Mouse (Mus musculus) heart, postnatal 0 days (tissue): ENCODE data around the gene C2cd4b. TPM values are rescaled to one million over a fixed set of nuclear protein-coding genes. Genes with fewer than 3 reads are reported as not detected.
A peak's percentile ranks its signal among the peaks of the same experiment; 100 is the strongest.

Experiments
- ATAC-seq: fragments of 200-750 bp; cut with Nextera tagmentation; 2 replicates; pipeline ENCODE4 v1.8.0; 2017; ENCODE audit warnings: low read depth, moderate number of reproducible peaks, moderate library complexity; ENCODE audit not compliant: insufficient read depth
- DNase-seq: peaks from one replicate; pipeline ENCODE4 v3.0.0-alpha.2; 2016; ENCODE audit warnings: low spot score
- H3K27ac ChIP-seq: fragments of 300-500 bp; sonication (generic); 2 replicates; pipeline ENCODE4 v1.5.1; 2014; ENCODE audit warnings: low read depth, mild to moderate bottlenecking
- H3K27me3 ChIP-seq: fragments of 300-500 bp; sonication (generic); 2 replicates; pipeline ENCODE4 v1.6.1; 2014; ENCODE audit warnings: low read length, mixed read lengths; ENCODE audit not compliant: control insufficient read depth, insufficient read depth
- H3K36me3 ChIP-seq: fragments of 300-500 bp; sonication (generic); replicated peaks from 2 replicates; pipeline ENCODE4 v1.6.1; 2014; ENCODE audit warnings: low read length, mixed read lengths; ENCODE audit not compliant: control insufficient read depth, insufficient read depth
- H3K4me1 ChIP-seq: fragments of 300-500 bp; sonication (generic); 2 replicates; pipeline ENCODE4 v1.6.1; 2014; ENCODE audit warnings: antibody characterized with exemption; ENCODE audit not compliant: control insufficient read depth, insufficient read depth
- H3K4me2 ChIP-seq: fragments of 300-500 bp; sonication (generic); 2 replicates; pipeline ENCODE4 v1.6.1; 2014; ENCODE audit warnings: low read depth, mild to moderate bottlenecking, low read length, moderate library complexity
- H3K4me3 ChIP-seq: fragments of 300-500 bp; sonication (generic); 2 replicates; pipeline ENCODE4 v1.5.1; 2014; ENCODE audit warnings: low read depth, low read length
- H3K9ac ChIP-seq: fragments of 300-500 bp; sonication (generic); replicated peaks from 2 replicates; pipeline ENCODE4 v1.6.1; 2014; ENCODE audit warnings: low read depth, low read length, mixed read lengths
- H3K9me3 ChIP-seq: fragments of 300-500 bp; sonication (generic); replicated peaks from 2 replicates; pipeline ENCODE4 v1.6.1; 2016; ENCODE audit warnings: low read length; ENCODE audit not compliant: control insufficient read depth
- CTCF ChIP-seq: IDR thresholded peaks from 2 replicates; pipeline ENCODE4 v1.5.1; 2016; ENCODE audit warnings: antibody characterized with exemption, control low read depth, low read depth
- EP300 ChIP-seq: IDR thresholded peaks from 2 replicates; pipeline ENCODE4 v1.6.1; 2016; ENCODE audit warnings: antibody characterized with exemption, low read depth
- WGBS: fragments of 180-500 bp; shearing (Covaris S2); extraction: QIAGEN DNeasy Blood & Tissue Kit; methylation state at CpG from one replicate; pipeline ENCODE4 v1.1.7; 2014; 5-methylcytosine and 5-hydroxymethylcytosine counted together
- polyA plus RNA-seq: library from polyadenylated mRNA; unstranded; fragments of >200 nt; fragmentation: Nextera tagmentation; extraction: Ambion mirVana; gene quantifications from 2 replicates; pipeline ENCODE4 v1.2.1, GENCODE M21; 2015
- total RNA-seq: library from RNA; depleted of rRNA; stranded (reverse); fragments of >200 nt; gene quantifications from 2 replicates; pipeline ENCODE4 v1.2.3, GENCODE M21; 2014; ENCODE audit warnings: low replicate concordance

Gene C2cd4b
- total and polyA plus RNA-seq, 2 experiments from 2014 or later: 3.7 to 15.8 TPM

DNA sequence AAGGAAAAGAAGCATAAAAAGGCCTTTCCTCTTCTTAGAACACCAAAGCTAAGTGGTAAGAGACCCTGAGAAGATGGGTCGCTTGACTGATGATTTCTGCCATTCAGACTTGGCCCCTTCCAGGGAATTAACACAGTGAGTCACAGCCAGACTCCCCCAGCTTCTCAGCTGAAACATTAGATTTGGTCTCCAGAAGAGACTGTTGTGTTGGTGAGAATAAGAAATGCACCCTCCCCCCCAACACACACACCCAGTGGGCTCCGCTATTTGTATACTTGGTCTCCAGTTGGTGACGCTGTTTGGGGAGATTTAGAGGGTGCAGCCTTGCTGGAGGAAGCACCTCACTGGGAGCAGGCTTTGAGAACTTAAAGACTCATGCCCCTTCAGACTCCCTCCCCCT lies 39.1 kb upstream of the C2cd4b start:
- no peak overlapping the region for H3K27ac ChIP-seq
- no peak for TF ChIP-seq CTCF
- no peak for TF ChIP-seq EP300
- H3K4me2 ChIP-seq: no peak overlapping the region
- DNase-seq (no peak), ATAC-seq (no peak)
- no peaks in the 10 kb centered on the region for H3K27me3 ChIP-seq
- H3K4me3 ChIP-seq: no peak overlapping the region
- H3K4me1 ChIP-seq: no peaks in the 10 kb centered on the region
- H3K9me3 ChIP-seq: no peaks in the 10 kb centered on the region
- H3K9ac ChIP-seq: no peak overlapping the region
- 79% methylated on average over 3 of the region's 3 CpGs for WGBS
- H3K36me3 ChIP-seq: no peaks in the 10 kb centered on the region

DNA sequence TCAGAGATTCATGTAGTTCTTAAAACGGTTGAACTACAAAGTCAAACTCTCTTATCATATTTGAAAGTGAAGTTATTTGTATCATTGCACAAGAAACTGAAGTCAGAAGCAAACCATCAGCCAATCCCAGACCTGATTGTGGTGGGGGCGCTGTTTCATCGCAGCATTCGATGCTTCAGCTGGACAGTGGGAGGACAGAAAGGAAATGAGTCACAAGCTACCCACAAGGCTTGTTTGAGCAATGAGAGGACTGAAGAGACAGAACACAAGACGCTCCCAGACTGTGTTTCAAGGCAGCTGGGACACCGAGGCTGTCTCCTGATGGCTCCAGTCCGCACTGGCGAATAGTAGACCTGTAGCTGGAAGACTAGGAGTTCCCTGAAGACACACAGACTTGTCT lies 36.9 kb upstream of the C2cd4b start:
- TF ChIP-seq EP300 (no peak), CTCF (peak; percentile 9; the same call in 1 of the 2 replicates)
- no peak overlapping the region for H3K4me3 ChIP-seq
- no peaks in the 10 kb centered on the region for H3K36me3 ChIP-seq
- DNase-seq (peak; percentile 6), ATAC-seq (no peak)
- no peaks in the 10 kb centered on the region for H3K9me3 ChIP-seq
- no peaks in the 10 kb centered on the region for H3K4me1 ChIP-seq
- no peaks in the 10 kb centered on the region for H3K27me3 ChIP-seq
- no peak overlapping the region for H3K4me2 ChIP-seq
- 63% methylated on average over 8 of the region's 8 CpGs for WGBS
- H3K27ac ChIP-seq: no peak overlapping the region
- H3K9ac ChIP-seq: no peak overlapping the region

DNA sequence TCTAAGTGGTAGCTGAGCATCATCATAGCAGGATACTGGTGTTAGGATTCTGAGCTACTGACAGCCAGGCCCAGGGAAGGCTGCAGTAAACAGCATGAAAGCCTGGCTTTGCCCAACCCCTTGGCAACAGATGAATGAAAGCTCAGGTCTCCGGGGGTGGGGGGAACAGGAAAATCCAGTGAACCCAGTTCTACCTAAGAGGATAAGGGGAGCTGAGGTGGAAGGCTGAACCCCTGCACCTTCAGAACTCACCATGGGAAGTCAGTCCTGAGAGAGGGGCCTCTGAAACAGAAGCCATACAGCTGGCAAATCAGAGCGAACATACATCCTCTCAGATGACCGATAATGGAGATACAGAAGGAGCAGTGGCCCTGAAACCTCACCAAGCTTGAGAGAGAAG lies 34.0 kb upstream of the C2cd4b start:
- H3K9me3 ChIP-seq: no peaks in the 10 kb centered on the region
- H3K9ac ChIP-seq: no peak overlapping the region
- TF ChIP-seq EP300: no peak
- no peak for TF ChIP-seq CTCF
- H3K27ac ChIP-seq: no peak overlapping the region
- H3K4me3 ChIP-seq: no peak overlapping the region
- H3K27me3 ChIP-seq: no peaks in the 10 kb centered on the region
- no peak for ATAC-seq
- 54% methylated on average over 3 of the region's 3 CpGs for WGBS
- H3K4me2 ChIP-seq: no peak overlapping the region
- H3K36me3 ChIP-seq: no peaks in the 10 kb centered on the region
- H3K4me1 ChIP-seq: no peaks in the 10 kb centered on the region
- DNase-seq: no peak

DNA sequence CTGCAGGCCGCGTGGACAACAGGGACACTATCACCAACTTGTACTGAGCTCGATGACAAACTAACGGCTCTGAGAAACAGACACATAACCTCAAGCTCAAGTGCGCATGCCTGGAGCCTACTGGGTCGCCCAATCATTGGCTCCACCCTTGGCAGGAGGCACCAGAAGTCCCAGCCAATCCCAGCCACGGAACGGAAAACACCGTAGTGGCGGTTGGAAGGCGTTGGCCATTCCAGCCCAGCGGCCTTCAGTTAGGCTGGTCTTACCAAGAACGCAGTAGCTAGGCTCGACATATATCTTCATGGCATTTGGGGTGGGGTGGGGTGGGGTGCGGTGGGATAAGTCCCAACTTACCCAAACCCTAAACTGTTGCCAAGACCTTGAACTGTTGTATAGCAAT lies 25.5 kb upstream of the C2cd4b start:
- Histone ChIP-seq H3K4me3 (no peak overlapping the region), H3K36me3 (no peaks in the 10 kb centered on the region), H3K27me3 (no peaks in the 10 kb centered on the region), H3K9ac (no peak overlapping the region), H3K4me1 (no peaks in the 10 kb centered on the region), H3K4me2 (no peak overlapping the region), H3K27ac (no peak overlapping the region), H3K9me3 (no peaks in the 10 kb centered on the region)
- WGBS: 88% methylated on average over 15 of the region's 15 CpGs
- TF ChIP-seq EP300 (no peak), CTCF (no peak)
- no peak for DNase-seq
- no peak for ATAC-seq

DNA sequence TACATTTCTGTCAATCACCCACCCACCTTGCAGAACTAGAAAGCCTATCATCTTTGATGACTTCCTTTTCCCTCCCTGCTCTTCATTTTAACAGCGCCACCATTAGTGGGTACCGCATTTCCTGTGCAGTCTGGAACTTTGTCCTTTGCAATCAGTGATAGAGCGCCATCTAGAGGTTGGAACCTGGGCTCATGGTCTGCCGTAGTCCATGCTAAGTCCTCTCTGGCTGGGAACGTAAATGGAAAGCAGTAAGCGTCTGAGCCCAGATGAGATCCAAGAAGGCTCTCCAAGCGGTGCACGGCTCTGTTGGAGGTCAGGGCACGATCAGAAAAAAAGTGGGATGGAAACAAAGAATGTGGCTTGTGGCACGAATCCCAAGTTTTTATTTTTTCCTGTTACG lies 23.8 kb upstream of the C2cd4b start:
- no peaks in the 10 kb centered on the region for H3K27me3 ChIP-seq
- H3K4me1 ChIP-seq: no peaks in the 10 kb centered on the region
- WGBS: 37% methylated on average over 11 of the region's 11 CpGs
- ATAC-seq: peak; percentile 57; the same call in 1 of the 2 replicates
- no peak overlapping the region for H3K4me2 ChIP-seq
- H3K9me3 ChIP-seq: no peaks in the 10 kb centered on the region
- peak; percentile 57 for DNase-seq
- H3K9ac ChIP-seq: no peak overlapping the region
- no peak overlapping the region for H3K27ac ChIP-seq
- H3K36me3 ChIP-seq: no peaks in the 10 kb centered on the region
- TF ChIP-seq CTCF: peak; percentile 76
- no peak for TF ChIP-seq EP300
- no peak overlapping the region for H3K4me3 ChIP-seq

DNA sequence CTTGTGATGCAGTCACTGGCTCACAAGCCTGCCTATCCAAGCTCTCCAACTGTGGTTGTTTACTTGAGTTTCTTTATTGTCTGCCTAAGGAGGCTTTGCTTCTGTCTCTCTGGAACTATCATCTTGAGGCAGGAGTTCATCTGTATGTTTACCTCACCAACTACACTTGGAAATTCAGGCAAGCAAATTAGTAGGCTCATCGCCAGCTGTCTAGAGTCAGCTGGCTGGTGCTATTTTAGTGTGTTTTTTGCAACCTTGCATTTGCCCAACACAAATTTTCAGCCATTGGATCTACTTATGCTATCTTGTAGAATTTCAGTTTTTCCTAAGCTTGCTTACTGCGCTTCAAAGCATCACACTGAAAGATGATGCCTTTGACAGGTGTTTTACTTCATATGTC lies 18.0 kb upstream of the C2cd4b start:
- H3K27ac ChIP-seq: no peak overlapping the region
- no peak for ATAC-seq
- H3K9me3 ChIP-seq: no peaks in the 10 kb centered on the region
- TF ChIP-seq CTCF: no peak
- TF ChIP-seq EP300: no peak
- H3K27me3 ChIP-seq: no peaks in the 10 kb centered on the region
- no peaks in the 10 kb centered on the region for H3K36me3 ChIP-seq
- no peak overlapping the region for H3K9ac ChIP-seq
- 82% methylated on average over 2 of the region's 2 CpGs for WGBS
- H3K4me1 ChIP-seq: no peaks in the 10 kb centered on the region
- no peak overlapping the region for H3K4me2 ChIP-seq
- H3K4me3 ChIP-seq: no peak overlapping the region
- no peak for DNase-seq
